Mouse (Mus musculus): Measurements from ENCODE around the gene Ptch1.

The Ptch1 gene

GRCm38 (mm10) chr13:63562972-63563780, 10.2 kb downstream of the Ptch1 start:
- peak; percentile 77 for DNase-seq

GRCm38 (mm10) chr13:63562141-63562971, 11.0 kb downstream of the Ptch1 start:
- peak; percentile 52 for DNase-seq

- DNase-seq, result no peak
Measured at GRCm38 (mm10) chr13:63558297-63558890, 15.0 kb downstream of the Ptch1 start.

- DNase-seq, result peak; percentile 29
Measured at GRCm38 (mm10) chr13:63556431-63556830, 17.0 kb downstream of the Ptch1 start.

GRCm38 (mm10) chr13:63555885-63556284, 17.5 kb downstream of the Ptch1 start:
- DNase-seq, result no peak

GRCm38 (mm10) chr13:63554569-63554968, 18.8 kb downstream of the Ptch1 start:
- DNase-seq, result no peak

- peak; percentile 13 for DNase-seq
Measured at GRCm38 (mm10) chr13:63553436-63553835, 20.0 kb downstream of the Ptch1 start.

- DNase-seq, result peak; percentile 25
Measured at GRCm38 (mm10) chr13:63552291-63552932, 21.0 kb downstream of the Ptch1 start.

GRCm38 (mm10) chr13:63551552-63552290, 21.7 kb downstream of the Ptch1 start:
- DNase-seq, result no peak

GRCm38 (mm10) chr13:63550367-63550766, 23.0 kb downstream of the Ptch1 start:
- no peak for DNase-seq

- DNase-seq, result peak; percentile 10
Measured at GRCm38 (mm10) chr13:63549210-63549609, 24.2 kb downstream of the Ptch1 start.

GRCm38 (mm10) chr13:63548571-63548970, 24.8 kb downstream of the Ptch1 start:
- peak; percentile 45 for DNase-seq

GRCm38 (mm10) chr13:63545291-63545690, 28.1 kb downstream of the Ptch1 start:
- no peak for DNase-seq

GRCm38 (mm10) chr13:63544967-63545253, 28.5 kb downstream of the Ptch1 start:
- DNase-seq, result peak; percentile 32

- DNase-seq, result no peak
Measured at GRCm38 (mm10) chr13:63544119-63544966, 29.1 kb downstream of the Ptch1 start.

- no peak for DNase-seq
Measured at GRCm38 (mm10) chr13:63543459-63543858, 29.9 kb downstream of the Ptch1 start.

- no peak for DNase-seq
Measured at GRCm38 (mm10) chr13:63542796-63543384, 30.5 kb downstream of the Ptch1 start.

- no peak for DNase-seq
Measured at GRCm38 (mm10) chr13:63541510-63541909, 31.9 kb downstream of the Ptch1 start.

- DNase-seq, result no peak
Measured at GRCm38 (mm10) chr13:63540584-63540983, 32.8 kb downstream of the Ptch1 start.

- peak; percentile 57 for DNase-seq
Measured at GRCm38 (mm10) chr13:63534981-63535380, 38.4 kb downstream of the Ptch1 start.

- no peak for DNase-seq
Measured at GRCm38 (mm10) chr13:63530857-63531256, 42.5 kb downstream of the Ptch1 start.

All from lung, postnatal 36 days (tissue).